Mouse (Mus musculus) liver, embryonic 14.5 days (tissue): ENCODE measurements at regions not wholly inside any gene's neighbourhood (a gene's known extent, or its start where the extent isn't known, plus 50 kb on each side); places are given as distances from the start of the nearest gene placed in this dataset.

Experiments used
- ATAC-seq: fragments of 200-750 bp; cut with Nextera tagmentation; 2 replicates; pipeline ENCODE4 v1.8.0; 2017; ENCODE audit warnings: moderate number of reproducible peaks, mild to moderate bottlenecking, moderate library complexity; ENCODE audit not compliant: insufficient read depth
- DNase-seq, 3 experiments: peaks; one replicate each; pipeline ENCODE4 v3.0.0-alpha.2; 2012 to 2013; ENCODE audit warnings: low read depth in 3 of 3, low spot score in 3 of 3
- H3K27ac ChIP-seq: fragments of 300-500 bp; sonication (generic); 2 replicates; pipeline ENCODE4 v1.5.1; 2014; ENCODE audit warnings: moderate library complexity, mild to moderate bottlenecking, control low read depth, inconsistent platforms
- H3K27me3 ChIP-seq: fragments of 300-500 bp; sonication (generic); 2 replicates; pipeline ENCODE4 v1.6.1; 2014; ENCODE audit warnings: mild to moderate bottlenecking, low read length, moderate library complexity; ENCODE audit not compliant: control insufficient read depth, insufficient read depth
- H3K36me3 ChIP-seq: fragments of 300-500 bp; sonication (generic); replicated peaks from 2 replicates; pipeline ENCODE4 v1.6.1; 2014; ENCODE audit warnings: low read depth; ENCODE audit not compliant: control insufficient read depth, insufficient read depth
- H3K4me1 ChIP-seq, 2 experiments: fragments of 200-500 bp in 1 of 2; fragments of 300-500 bp in 1 of 2; sonication (generic) in 1 of 2; replicated peaks; 2 replicates each; pipeline ENCODE4 v1.6.1; 2012 to 2014; ENCODE audit warnings: antibody characterized with exemption in 1 of 2, inconsistent platforms in 1 of 2, low read length in 1 of 2; ENCODE audit not compliant: control insufficient read depth in 2 of 2, insufficient read depth in 2 of 2
- H3K4me2 ChIP-seq: fragments of 300-500 bp; sonication (generic); 2 replicates; pipeline ENCODE4 v1.6.1; 2014; ENCODE audit warnings: low read depth, mild to moderate bottlenecking, control low read depth, moderate library complexity
- H3K4me3 ChIP-seq, 2 experiments: fragments of 200-500 bp in 1 of 2; fragments of 300-500 bp in 1 of 2; sonication (generic) in 1 of 2; 2 replicates each; pipeline ENCODE4 v1.5.1; 2012 to 2014; ENCODE audit warnings: low read depth in 2 of 2, low read length in 2 of 2, mild to moderate bottlenecking in 2 of 2, control low read depth in 1 of 2, inconsistent platforms in 1 of 2, moderate library complexity in 1 of 2; ENCODE audit not compliant: insufficient read depth in 1 of 2
- H3K9ac ChIP-seq: fragments of 300-500 bp; sonication (generic); replicated peaks from 2 replicates; pipeline ENCODE4 v1.6.1; 2014; ENCODE audit warnings: mild to moderate bottlenecking, control low read depth, moderate library complexity
- H3K9me3 ChIP-seq: fragments of 300-500 bp; sonication (generic); 2 replicates; pipeline ENCODE4 v1.6.1; 2016; ENCODE audit warnings: low read length, mixed read lengths; ENCODE audit not compliant: control insufficient read depth
- CTCF ChIP-seq: IDR thresholded peaks from 2 replicates; pipeline ENCODE4 v1.5.1; 2016; ENCODE audit warnings: antibody characterized with exemption, low read depth, control low read depth
- EP300 ChIP-seq: IDR thresholded peaks from 2 replicates; pipeline ENCODE4 v1.6.1; 2016; ENCODE audit warnings: antibody characterized with exemption, low read depth
- WGBS: fragments of 180-500 bp; shearing (Covaris S2); extraction: QIAGEN DNeasy Blood & Tissue Kit; methylation state at CpG from one replicate; pipeline ENCODE4 v1.1.7; 2014; ENCODE audit not compliant: insufficient replicate concordance; 5-methylcytosine and 5-hydroxymethylcytosine counted together

DNA sequence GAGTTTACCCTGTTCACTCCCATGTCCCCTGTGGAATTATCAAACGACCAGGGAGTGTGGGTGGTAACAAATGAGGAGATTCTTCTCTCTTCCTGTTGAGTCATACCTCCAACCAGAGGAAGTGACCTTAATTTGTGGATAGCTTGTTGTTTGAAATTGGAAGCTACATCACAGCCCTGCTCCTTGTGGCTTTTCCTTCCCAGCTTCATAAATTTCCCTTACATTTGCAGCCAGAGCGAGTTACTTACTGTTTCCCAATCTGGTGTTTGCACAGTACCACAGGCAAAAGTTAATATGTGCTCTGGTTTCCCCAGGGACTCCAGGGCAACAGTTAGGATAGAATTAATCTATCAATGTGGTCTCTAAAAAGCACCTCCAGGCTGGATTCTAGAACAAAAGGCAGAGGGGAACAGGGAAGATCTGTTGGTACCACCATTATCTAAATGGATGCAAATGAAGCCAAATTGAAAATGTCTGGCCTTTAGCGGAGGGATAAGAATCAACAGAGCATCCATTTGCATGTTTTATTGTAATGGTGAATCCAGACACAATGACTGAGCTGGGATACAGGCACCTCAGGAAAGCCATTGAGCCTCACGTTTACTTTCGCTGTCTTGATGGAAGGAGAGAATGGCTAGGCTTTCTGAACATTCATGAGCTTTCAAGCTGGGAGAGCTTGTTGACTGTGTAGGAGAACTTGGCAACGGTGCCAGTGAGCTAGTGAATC lies 88.5 kb upstream of the Mitf start:
- no peak for DNase-seq
- no peaks in the 10 kb centered on the region for H3K27me3 ChIP-seq
- H3K9me3 ChIP-seq = no peaks in the 10 kb centered on the region
- no peak overlapping the region for H3K4me2 ChIP-seq
- H3K4me1 ChIP-seq = no peaks in the 10 kb centered on the region
- no peak overlapping the region for H3K4me3 ChIP-seq
- no peak overlapping the region for H3K9ac ChIP-seq
- H3K36me3 ChIP-seq = no peaks in the 10 kb centered on the region
- no peak overlapping the region for H3K27ac ChIP-seq
- WGBS = 31% methylated on average over 6 of the region's 6 CpGs
- ATAC-seq = no peak
- TF ChIP-seq EP300 (no peak), CTCF (no peak)

DNA sequence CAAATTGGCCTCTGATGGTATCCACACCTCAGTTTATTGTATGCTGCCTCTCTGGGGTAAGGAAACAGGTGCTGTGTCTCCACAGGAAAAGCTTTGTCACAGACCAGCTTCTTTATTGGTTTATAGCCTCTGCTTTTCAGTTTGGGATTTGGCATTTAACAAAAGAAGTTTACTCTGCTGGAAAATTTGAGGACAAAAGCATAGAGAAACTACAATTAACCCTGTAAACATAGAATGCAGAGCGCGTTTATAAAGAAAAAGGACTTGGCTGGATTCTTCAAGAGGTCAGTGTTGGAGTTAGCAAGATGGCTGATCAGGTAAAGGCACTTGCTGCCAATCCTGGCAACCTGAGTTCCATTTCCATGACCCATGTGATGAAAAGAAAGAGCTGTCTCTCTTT lies 90.1 kb upstream of the Frmd4b start:
- TF ChIP-seq CTCF = no peak
- no peak for TF ChIP-seq EP300
- WGBS = 68% methylated on average over 2 of the region's 2 CpGs
- DNase-seq = no peak

DNA sequence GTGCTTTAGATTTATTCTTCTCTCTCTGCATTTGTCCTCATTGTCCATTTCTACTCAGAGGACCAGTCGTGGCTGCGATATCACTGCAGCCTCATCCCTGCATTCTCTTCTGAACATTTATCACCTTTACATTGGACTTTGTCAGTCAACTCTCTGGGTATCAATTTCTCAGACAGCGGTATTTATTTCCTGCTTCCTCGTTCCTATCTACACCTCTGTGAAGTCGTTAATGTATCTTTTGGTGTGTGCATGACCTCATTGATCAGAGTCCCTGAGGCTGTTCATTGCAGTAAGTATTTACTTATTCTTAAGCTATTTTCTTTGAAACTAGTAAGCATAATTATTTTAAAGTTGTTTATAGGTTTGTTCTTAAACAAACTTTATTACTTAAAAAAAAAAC lies 87.0 kb upstream of the Frmd4b start:
- no peak for ATAC-seq
- TF ChIP-seq EP300 = no peak
- TF ChIP-seq CTCF = no peak
- 56% methylated on average over 5 of the region's 5 CpGs for WGBS

More for the DNA sequence above, 90.1 kb upstream of the Frmd4b start:
- no peak overlapping the region for H3K4me2 ChIP-seq
- no peaks in the 10 kb centered on the region for H3K9me3 ChIP-seq
- no peak for ATAC-seq
- H3K9ac ChIP-seq = no peak overlapping the region
- no peaks in the 10 kb centered on the region for H3K27me3 ChIP-seq
- no peaks in the 10 kb centered on the region for H3K36me3 ChIP-seq
- H3K4me1 ChIP-seq = no peaks in the 10 kb centered on the region
- no peak overlapping the region for H3K27ac ChIP-seq
- no peak overlapping the region for H3K4me3 ChIP-seq

DNA sequence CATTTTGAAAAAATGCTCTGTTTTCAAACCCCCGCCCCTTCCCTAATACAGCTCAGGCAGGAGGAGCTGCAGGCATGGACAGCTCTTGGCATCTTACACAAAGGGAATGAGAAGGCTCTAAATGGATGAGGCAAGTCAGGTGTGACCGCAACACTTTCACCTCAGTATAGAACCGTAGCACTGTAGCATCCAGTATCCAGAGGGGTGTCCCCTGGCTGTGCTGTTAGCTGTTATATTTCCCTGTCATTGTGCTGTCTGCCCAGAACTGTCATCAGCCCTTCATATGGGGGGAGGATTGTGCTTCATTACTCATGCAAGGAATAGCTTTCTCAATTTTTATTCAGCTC lies 82.4 kb upstream of the Frmd4b start:
- Histone ChIP-seq H3K27me3 (no peaks in the 10 kb centered on the region), H3K9ac (no peak overlapping the region), H3K36me3 (no peaks in the 10 kb centered on the region), H3K4me2 (no peak overlapping the region), H3K9me3 (no peaks in the 10 kb centered on the region), H3K4me3 (no peak overlapping the region), H3K27ac (no peak overlapping the region), H3K4me1 (no peaks in the 10 kb centered on the region)
- DNase-seq = no peak
- 55% methylated on average over 3 of the region's 3 CpGs for WGBS
- TF ChIP-seq EP300 = no peak
- no peak for TF ChIP-seq CTCF
- no peak for ATAC-seq

More for the DNA sequence above, 87.0 kb upstream of the Frmd4b start:
- Histone ChIP-seq H3K4me1 (no peaks in the 10 kb centered on the region), H3K4me3 (no peak overlapping the region), H3K27ac (no peak overlapping the region), H3K9ac (no peak overlapping the region), H3K27me3 (no peaks in the 10 kb centered on the region), H3K36me3 (no peaks in the 10 kb centered on the region), H3K4me2 (no peak overlapping the region), H3K9me3 (no peaks in the 10 kb centered on the region)
- DNase-seq = no peak

DNA sequence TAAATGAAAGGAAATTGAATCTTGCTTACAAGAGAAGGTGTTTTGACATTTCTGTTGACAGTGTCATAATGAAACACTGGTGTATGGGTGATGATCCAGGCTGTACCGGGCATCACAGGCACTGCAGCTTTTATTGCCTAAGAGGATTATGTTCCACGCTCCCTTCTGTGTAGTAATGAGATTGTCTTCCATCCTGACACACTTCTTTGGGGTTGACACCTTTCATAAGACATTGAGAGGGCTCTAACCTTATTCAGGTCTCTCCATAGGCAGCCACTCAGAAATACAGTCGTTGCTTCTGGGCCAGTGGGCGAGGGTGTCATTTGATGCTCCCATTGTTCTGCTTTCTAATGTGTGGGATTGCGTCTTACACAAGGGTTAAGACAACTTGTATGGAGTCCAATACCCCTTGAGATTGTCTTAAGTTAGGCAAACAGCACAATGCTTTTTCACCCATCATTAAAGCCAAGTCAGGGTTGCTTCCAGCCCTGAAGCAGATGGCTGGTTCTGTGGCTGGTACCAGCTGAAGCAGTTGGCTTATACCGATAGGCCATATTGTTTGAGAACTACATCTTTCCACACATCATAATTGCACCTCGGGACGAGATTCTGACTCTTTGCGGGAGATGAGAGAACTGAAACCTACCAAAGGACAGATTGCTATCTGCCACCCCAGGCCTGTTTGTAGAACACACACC lies 81.9 kb upstream of the Frmd4b start:
- ATAC-seq = no peak
- TF ChIP-seq CTCF (no peak), EP300 (no peak)
- H3K27ac ChIP-seq = no peak overlapping the region
- WGBS = 50% methylated on average over 9 of the region's 9 CpGs
- no peaks in the 10 kb centered on the region for H3K9me3 ChIP-seq
- no peak for DNase-seq
- no peaks in the 10 kb centered on the region for H3K27me3 ChIP-seq
- H3K36me3 ChIP-seq = no peaks in the 10 kb centered on the region
- no peak overlapping the region for H3K4me3 ChIP-seq
- no peak overlapping the region for H3K4me2 ChIP-seq
- H3K9ac ChIP-seq = no peak overlapping the region
- H3K4me1 ChIP-seq = no peaks in the 10 kb centered on the region
